Mouse (Mus musculus): Measurements from ENCODE around the gene Slc35e4.
"Not testable (repeated sequence)": the region's sequence is repeated elsewhere in the genome, so short reads cannot be mapped to it uniquely, and the experiment has no call there.

Slc35e4 gene

GRCm38 (mm10) chr11:3914109-3914840, at the start of gene Slc35e4:
Gene Slc35e4 (minus strand): TSS chr11:3914664.
- DNase-seq: peak; percentile 90

DNA sequence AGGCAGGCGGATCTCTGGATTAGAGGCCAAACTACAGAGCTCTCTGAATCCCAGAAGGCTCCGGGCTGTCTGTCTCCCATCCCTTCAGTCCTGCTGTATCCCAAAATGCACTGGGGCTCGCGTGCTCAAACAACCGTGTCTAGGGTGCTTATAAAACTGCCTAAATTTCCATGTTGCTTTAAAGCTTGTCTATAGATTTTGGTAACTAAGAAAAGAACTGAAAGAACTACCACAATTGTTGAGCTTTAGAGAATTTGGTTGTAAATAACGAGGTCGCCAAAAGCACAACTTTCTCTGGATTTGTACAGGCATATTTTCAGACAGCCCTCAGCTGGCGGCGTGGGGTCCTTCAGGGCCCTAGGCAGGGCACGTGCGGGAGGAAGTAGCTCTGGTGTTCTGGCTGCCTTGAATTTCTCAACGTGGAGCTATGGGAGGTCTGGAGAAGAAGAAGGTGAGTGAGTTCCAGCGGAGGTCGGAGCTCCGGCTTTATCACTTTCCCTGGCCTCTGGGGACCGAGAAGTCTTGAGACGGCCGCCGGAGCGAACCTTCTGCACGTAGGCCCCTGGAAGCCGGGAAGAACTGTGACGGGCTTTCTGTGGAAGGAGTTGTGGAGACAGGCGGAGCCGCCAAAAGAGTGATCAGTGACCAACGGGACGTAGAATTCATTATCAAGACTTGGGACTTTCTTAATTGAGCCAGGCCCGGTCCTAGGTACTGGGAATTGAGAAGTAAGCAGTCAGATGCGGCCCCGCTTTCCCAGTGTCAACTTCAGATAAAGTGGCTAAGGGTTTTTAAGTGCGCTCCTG, 49.3 kb upstream of the Slc35e4 start, which contains the start of gene Pes1:
Gene Pes1 (plus strand): TSS at position 366 of the 806 bp plus-strand sequence.
- peak; percentile 92 for DNase-seq

GRCm38 (mm10) chr11:3963155-3963554, 48.7 kb upstream of the Slc35e4 start:
- DNase-seq: peak; percentile 20

DNA sequence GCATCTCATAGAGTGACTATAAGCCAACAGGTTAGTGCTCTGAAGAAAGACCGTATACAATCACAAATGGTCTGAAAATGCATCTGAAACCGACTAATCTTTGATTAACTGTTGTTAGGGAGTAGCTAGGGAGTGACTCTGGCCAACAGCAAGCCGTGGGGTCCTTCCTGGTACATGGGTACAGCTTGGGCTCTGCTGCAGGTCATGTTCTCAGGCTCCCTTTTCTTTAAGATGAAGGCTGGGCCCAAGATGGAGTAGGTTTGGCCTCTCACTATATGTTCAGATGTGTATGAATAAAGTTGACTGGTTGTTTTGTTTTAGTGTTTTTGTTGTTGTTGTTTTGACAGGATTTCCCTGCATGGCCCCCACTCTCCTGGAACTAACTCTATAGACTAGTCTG, 47.3 kb upstream of the Slc35e4 start:
- no peak for DNase-seq

GRCm38 (mm10) chr11:3960901-3961300, 46.4 kb upstream of the Slc35e4 start:
- no peak for DNase-seq

DNA sequence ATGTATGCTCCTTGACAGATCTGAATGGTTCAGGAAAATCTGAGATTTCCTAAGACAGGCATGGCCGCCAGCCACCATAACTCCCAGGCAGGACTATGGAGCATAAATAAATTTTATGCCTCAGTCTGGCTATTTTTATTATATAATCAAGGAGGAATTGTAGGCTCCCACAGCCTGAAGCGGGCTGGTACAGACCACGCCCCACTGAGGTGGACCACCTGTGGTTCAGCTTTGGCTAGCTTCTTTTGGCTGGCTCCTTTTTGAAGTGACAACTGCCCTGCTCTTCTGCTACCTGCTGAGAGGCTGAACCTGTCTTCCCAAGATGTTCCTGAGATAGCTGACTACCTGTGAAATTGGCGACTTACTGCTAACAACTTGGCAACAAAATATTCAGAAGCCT, 40.9 kb upstream of the Slc35e4 start:
- DNase-seq: not testable (repeated sequence)

DNA sequence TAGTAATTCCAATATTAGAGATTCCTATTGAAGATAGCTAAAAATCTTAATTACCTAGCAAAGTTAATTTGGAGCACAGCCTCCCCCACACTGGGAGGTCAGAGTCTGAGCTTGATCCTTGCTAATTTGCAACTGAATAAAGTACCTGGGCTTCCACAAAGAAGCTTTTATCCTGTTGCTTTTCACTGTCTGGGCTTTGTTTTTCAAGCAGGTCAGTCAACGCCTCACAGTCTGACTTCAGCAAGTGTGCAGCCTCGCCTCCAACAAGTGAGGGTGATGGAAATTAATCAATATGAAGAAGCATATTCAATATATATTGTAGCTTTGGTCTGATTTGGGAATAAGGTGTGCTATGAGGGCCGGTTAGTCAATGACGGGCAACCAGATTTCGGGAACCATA, 40.4 kb upstream of the Slc35e4 start:
- DNase-seq: not testable (repeated sequence)

GRCm38 (mm10) chr11:3946386-3946785, 31.9 kb upstream of the Slc35e4 start:
- no peak for DNase-seq

DNA sequence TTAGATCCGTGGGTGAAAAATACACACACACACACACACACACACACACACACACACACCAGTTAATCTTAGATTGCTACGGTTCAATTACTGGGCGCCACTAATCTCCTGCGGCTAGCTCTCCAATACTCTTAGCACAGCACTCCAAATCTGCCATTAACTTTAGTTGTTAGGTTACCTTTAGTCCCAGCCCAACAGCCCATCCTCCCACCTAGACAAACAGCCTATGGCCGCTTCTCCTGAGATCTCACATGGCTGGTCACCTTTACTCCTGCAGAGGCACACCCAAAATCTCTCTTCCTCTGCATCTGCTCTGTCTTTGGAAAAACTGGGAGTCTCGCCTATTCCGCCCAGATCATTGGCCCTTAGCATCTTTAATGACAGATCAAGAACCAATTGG, 26.9 kb upstream of the Slc35e4 start:
- no peak for DNase-seq

DNA sequence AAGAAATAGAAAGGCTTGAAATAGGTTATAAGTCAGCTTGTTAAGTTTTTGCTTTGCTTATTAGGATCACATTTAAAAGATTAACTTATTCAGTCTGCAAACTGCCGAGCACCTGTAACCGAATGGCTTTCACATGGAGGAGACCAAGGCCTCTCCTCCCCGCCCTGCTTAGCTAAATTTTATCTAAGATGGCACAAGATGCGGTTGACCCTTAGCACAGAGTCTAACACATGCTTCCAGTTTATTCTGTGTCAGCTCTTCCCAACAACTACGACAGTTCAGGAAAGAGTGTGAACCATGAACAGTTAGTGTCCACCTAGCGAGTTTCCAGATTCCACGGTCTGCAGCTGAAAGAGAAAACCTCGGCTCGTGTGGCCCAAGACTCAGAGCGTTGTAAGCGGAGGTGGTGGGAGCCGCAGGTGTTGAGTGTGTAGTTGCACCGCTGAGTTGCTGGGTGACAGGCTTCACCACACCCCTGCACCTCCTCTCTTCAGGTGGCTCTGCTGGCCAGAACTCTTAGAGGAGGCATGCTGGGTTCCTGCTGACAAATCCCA, 22.9 kb upstream of the Slc35e4 start:
- no peak for DNase-seq

- DNase-seq: no peak
Measured at GRCm38 (mm10) chr11:3936318-3936717, 21.9 kb upstream of the Slc35e4 start.

DNA sequence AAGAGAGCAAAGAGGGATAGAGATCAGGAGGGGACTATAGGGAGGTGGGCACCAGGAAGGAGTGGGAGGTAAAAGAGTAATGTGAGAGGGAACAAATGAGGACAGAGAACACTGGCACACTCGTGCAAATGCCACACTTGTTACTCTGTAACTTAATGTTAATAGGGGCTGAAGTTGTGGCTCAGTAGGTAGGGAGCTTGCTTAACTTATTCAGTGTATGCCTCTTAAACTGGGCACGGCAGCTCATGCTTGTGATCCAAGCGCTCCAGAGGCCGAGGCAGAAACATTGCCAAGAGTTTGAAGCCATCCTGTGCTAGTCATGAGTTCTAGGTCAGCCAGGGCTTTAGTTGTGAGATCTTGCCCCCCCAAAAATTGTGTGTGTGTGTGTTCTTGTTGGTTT, 20.7 kb upstream of the Slc35e4 start:
- DNase-seq: no peak

DNA sequence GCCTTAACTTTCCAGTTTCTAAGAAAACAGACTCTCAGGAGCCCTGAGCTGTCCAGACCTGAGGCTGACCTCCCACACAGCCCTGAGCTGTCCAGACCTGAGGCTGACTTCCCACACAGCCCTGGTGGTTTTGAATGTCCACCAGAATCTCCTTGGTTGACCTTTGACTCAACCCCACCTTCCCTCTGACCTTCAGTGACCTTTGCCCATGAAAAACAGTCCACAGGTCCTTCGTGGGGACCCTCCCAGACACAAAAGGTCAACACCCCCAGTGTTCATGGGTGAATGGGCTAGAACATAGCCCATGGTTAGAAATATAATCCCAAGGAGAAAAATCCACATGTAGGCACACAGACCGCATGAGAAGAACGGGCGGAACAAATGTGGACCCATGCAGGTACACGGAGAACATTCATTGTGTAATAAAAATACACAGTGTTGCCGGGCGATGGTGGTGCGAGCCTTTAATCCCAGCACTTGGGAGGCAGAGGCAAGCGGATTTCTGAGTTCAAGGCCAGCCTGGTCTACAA, 19.4 kb upstream of the Slc35e4 start:
- no peak for DNase-seq

- DNase-seq: peak; percentile 33
Measured at GRCm38 (mm10) chr11:3931511-3932211, 17.2 kb upstream of the Slc35e4 start, which contains the start of gene Tcn2. Gene Tcn2 (minus strand): TSS chr11:3932159.

DNA sequence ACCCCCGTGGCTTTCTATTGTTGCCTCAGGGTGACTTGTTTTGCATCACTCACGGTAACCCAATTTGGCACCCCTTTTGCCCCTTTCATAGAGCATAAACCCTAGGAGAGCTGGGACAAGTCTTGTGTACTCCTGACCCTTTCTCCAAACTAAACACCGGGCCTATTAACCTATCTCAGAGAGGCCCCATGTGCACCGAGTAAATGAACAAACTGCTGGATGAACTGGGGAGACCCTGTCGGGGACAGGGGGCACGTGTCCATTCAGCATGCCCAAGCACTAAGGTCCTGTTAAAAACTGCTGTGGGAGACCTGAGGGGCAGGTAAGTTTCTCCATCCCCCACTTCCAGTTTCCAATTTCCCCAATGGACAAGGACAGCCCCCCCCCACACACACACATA, 16.5 kb upstream of the Slc35e4 start:
- DNase-seq: no peak

- no peak for DNase-seq
Measured at GRCm38 (mm10) chr11:3930019-3930418, 15.6 kb upstream of the Slc35e4 start.

DNA sequence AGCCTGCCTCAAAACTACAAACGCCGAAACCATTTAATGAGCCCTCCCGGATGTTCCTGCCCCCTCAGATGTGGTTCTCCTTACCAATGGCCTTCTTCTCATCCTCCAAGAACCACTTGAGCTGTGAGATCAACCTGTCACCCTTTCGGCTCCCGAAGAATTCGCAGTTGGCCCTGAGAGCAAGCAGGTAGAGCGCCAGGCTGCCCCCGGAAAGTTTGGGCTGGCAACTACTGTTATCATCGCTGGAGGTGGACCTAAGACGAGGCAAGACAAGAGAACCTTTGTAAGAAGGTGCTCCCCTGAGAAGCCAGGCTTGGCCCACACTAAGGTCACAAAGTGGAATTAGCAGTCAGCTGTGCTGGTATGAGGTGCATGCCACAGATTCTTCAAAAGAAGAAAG, 11.5 kb upstream of the Slc35e4 start:
- no peak for DNase-seq

DNA sequence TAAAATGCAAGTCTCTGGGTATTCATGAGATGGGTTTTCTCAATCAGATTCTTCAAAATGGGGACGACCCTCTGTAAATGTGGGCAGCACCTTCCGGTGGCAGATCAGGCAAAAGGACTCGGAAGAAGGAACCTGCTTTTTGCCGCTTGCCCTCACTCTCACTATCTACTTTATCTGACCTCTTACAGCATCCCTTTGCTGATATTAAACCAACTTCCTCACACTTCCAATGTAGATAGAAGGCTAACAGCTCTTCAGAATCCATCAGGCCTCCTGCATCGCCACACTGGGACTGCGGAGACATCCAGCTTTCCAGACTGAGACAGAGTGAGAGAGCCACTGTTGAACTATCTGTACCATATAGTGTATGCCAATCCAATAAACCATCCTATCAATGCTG, 8.3 kb upstream of the Slc35e4 start:
- no peak for DNase-seq

- no peak for DNase-seq
Measured at GRCm38 (mm10) chr11:3922115-3922514, 7.7 kb upstream of the Slc35e4 start.

DNA sequence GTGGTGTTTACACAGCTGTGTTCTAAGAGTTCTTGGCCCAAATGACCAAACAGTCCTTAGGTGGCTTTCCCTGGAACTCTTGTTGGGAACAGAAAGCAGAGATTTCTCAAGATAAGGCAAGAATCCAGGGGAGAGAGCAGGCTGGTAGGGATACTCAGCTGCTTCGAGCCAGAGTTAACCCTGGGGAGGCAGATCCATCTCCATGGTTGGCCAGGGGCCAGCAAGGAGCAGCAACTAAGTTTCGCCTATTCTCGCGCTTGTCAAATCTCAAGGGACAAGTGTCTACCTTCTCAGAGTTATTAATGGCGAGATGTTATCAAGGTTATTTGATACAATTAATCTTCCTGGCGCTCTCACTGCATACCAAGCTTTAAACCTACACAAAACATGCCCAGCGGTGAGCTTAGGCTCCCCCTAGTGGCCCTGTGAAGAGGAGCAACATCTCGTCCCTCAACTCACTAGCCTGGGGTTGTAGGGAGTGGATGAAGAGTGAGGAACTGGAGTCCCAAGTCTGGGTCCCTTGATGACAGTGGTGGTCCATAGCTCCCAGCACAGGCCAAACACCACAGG, 6.9 kb upstream of the Slc35e4 start:
- DNase-seq: peak; percentile 65

GRCm38 (mm10) chr11:3920476-3920875, 6.0 kb upstream of the Slc35e4 start:
- no peak for DNase-seq

- DNase-seq: peak; percentile 68
Measured at GRCm38 (mm10) chr11:3918738-3919137, 4.3 kb upstream of the Slc35e4 start.
